Mouse (Mus musculus): ENCODE results near the gene Abcc2. TPM values are rescaled to one million over a fixed set of nuclear protein-coding genes. Genes with fewer than 3 reads are reported as not detected.

The Abcc2 gene
- polyA plus RNA-seq, 1 experiment from 2014 or later, result 0.04 TPM

DNA sequence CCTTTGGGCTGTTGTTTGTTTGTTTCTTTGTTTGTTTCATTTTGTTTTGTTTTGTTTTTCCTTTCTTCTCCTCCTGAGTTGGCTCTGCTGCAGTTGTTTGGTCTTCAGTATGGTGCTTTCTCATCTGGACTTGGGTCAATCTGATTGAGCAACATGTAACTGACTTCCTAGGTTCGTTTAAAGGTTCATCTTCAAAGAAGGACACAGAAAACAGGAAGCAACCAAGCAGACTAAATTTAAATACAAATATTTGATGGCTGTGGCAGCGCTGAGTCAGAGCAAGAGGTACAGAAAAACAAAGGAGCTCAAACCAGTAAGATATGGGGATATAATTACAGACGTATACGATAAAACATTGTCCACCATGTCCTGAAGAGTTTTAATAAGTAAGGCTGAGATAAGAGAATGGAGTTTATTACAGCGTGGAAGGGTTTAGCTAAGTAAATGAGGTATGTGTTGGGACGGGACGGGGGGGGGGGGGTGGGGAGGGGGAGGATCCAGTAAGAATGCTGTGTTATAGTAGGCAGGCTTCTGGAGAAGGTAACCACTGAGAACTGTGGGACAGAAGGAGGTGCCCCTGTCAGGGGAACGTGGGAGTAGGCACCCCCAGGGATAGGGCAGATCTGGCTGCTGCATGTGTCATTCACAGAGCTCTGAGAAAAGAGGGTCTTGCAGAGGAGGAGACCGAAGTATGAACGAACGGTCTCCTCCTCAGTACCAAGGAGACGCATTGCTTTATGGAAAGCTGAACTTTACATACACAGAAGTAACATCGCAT is 4.4 kb downstream of the Abcc2 start:
- 85% methylated on average over 13 of the region's 13 CpGs for WGBS
- no peaks in the 10 kb centered on the region for H3K27me3 ChIP-seq (replicated peaks)
- no peak overlapping the region for H3K4me2 ChIP-seq
- no peak overlapping the region for H3K9ac ChIP-seq
- no peak for ATAC-seq (replicated peaks)
- no peak overlapping the region for H3K27ac ChIP-seq
- H3K4me3 ChIP-seq, result no peak overlapping the region
- H3K36me3 ChIP-seq (replicated peaks), result no peaks in the 10 kb centered on the region
- no peaks in the 10 kb centered on the region for H3K4me1 ChIP-seq
- no peaks in the 10 kb centered on the region for H3K9me3 ChIP-seq

DNA sequence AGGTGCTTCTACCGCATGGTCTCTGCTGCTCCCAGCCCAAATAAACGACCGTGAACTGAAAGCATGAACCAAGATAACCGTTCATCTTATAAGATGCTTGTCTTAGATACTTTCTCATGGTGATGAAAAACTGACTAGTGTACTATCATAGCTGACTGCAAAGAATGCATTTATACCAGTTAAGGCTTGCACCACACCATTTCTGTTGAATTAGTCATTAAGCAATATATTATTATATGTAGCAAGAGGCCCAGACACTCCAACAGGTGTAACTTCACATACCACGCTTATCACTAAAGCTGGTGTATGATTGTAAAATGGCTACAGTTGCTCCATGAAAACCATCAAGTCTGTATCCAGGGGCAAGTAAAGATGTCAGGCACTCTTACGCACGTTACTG is 7.8 kb downstream of the Abcc2 start:
- Histone ChIP-seq H3K27me3 (replicated peaks) (no peaks in the 10 kb centered on the region), H3K27ac (no peak overlapping the region), H3K4me2 (no peak overlapping the region), H3K36me3 (replicated peaks) (no peaks in the 10 kb centered on the region), H3K9me3 (no peaks in the 10 kb centered on the region), H3K4me3 (no peak overlapping the region), H3K4me1 (no peaks in the 10 kb centered on the region), H3K9ac (no peak overlapping the region)
- no peak for ATAC-seq (replicated peaks)
- WGBS, result 93% methylated on average over 7 of the region's 7 CpGs

DNA sequence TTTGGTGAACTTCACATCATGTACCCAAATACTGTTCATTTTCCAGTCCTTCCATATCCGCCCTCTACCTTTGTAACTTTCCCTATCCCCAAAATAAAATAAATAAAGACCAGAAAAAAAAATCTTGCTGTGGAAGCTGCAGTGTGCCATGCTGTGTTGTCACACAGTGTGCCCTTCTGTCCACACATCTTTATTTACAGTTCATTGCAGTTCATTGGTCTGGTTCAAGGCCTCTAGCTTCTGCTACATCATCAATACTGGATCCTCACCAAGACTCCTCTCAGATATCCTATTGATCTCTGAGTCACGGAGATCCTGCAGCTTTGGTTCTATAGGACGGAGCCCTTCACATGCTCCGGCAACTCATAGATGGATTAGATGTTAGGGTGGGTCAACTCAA is 10.5 kb downstream of the Abcc2 start:
- 82% methylated on average over 4 of the region's 4 CpGs for WGBS
- H3K9me3 ChIP-seq, result no peaks in the 10 kb centered on the region
- H3K4me1 ChIP-seq, result no peaks in the 10 kb centered on the region
- H3K27ac ChIP-seq, result no peak overlapping the region
- no peak for ATAC-seq (replicated peaks)
- H3K4me3 ChIP-seq, result no peak overlapping the region
- no peak overlapping the region for H3K9ac ChIP-seq
- no peak overlapping the region for H3K4me2 ChIP-seq
- H3K36me3 ChIP-seq (replicated peaks), result no peaks in the 10 kb centered on the region
- no peaks in the 10 kb centered on the region for H3K27me3 ChIP-seq (replicated peaks)

DNA sequence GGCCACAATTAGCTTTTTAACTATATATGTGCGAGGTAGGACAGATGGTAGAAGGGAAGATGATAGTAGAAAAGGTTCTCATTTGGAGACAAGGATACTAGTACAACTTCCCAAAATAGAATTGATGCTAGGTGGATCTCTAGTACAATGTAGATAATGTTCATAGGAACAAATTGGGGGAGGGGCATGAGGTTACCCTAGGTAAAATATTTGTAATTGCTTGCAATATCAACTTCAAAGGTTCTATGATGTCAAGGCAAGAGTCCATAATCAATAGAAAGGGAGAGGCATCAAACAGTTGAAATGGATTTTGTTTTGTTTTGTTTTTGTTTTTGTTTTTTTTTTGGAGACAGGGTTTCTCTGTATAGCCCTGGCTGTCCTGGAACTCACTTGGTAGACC is 12.0 kb downstream of the Abcc2 start:
- Histone ChIP-seq H3K36me3 (replicated peaks) (no peaks in the 10 kb centered on the region), H3K9ac (no peak overlapping the region), H3K9me3 (no peaks in the 10 kb centered on the region), H3K4me1 (no peaks in the 10 kb centered on the region), H3K4me3 (no peak overlapping the region), H3K4me2 (no peak overlapping the region), H3K27ac (no peak overlapping the region), H3K27me3 (replicated peaks) (no peaks in the 10 kb centered on the region)
- WGBS, result 87% methylated on average over 1 of the region's 1 CpGs
- no peak for ATAC-seq (replicated peaks)

DNA sequence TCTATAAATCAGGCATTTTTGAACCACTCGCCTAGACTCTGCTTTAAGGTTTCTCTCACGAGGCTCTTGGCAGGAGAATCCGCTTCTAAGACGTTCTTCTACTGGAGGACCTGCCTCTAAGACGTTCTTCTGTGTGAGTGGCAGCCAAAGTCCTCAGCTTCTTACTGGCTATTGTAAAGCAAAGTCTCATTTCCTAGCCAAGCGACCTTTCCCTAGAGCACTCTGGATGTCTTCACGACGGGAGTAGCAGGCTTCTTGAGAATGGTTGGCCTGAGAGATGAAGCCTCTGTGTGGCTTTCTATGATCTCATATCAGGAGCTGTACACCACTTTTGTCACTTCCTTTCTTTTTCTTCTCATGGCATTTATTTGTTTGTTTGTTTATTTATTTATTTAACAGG is 13.5 kb downstream of the Abcc2 start:
- Histone ChIP-seq H3K4me3 (no peak overlapping the region), H3K4me1 (no peaks in the 10 kb centered on the region)

DNA sequence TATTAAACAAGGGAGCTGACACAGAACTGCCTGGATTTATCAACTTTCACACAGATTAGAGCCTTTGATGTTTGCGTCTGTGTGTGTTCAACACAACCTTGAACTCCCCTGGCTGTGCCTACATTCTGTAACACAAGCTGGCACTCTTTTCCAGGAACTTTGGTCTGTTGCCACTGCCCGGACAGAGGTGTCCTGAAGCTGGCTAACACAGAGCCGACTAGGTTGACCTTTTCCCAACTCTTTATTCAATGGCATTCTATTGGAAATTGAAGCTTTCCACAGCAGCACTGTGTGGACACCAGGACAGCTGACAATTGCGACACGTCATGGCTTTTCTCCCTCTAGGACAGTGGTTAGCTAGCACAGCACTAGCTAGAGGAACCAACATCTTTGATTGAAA is 15.2 kb downstream of the Abcc2 start:
- H3K27ac ChIP-seq, result no peak overlapping the region
- no peak overlapping the region for H3K4me2 ChIP-seq
- H3K36me3 ChIP-seq (replicated peaks), result no peaks in the 10 kb centered on the region
- no peaks in the 10 kb centered on the region for H3K9me3 ChIP-seq
- no peak for ATAC-seq (replicated peaks)
- H3K4me1 ChIP-seq, result no peaks in the 10 kb centered on the region
- H3K4me3 ChIP-seq, result no peak overlapping the region
- 73% methylated on average over 5 of the region's 5 CpGs for WGBS
- H3K27me3 ChIP-seq (replicated peaks), result no peaks in the 10 kb centered on the region
- no peak overlapping the region for H3K9ac ChIP-seq

More for the DNA sequence above, 13.5 kb downstream of the Abcc2 start:
- Histone ChIP-seq H3K4me2 (no peak overlapping the region), H3K9ac (no peak overlapping the region), H3K36me3 (replicated peaks) (no peaks in the 10 kb centered on the region), H3K9me3 (no peaks in the 10 kb centered on the region), H3K27ac (no peak overlapping the region), H3K27me3 (replicated peaks) (no peaks in the 10 kb centered on the region)
- WGBS, result 81% methylated on average over 8 of the region's 8 CpGs
- no peak for ATAC-seq (replicated peaks)

DNA sequence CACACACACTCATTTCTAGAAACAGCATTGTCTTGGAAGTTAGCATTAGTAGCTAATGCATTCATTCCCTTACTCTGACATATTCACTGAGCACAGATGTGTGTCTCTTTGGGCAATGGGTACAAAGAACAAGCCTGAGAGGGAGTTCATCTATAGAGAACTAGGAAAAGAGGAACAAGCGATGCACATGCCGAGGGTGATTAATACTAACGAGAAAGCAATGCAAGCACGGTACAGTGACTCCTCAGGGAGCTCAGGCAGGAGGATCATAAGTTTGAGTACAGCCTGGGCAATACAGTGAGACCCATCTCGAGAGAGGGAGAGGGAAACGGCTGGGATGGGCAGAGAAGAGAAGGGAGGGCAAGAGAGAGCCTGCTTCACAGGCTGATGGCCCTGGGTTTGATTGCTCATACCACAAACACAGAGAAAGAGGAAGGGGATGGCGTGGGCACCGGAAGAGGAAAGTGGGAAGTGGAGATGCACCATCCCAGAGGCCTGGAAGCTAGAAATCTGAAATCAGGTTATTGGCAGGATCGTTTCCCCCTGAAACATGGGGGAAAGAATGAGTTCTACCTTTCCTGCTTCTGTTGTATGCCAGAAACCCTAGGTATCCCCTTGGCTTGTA is 19.5 kb downstream of the Abcc2 start:
- H3K4me1 ChIP-seq, result no peaks in the 10 kb centered on the region
- H3K27me3 ChIP-seq (replicated peaks), result no peaks in the 10 kb centered on the region
- H3K27ac ChIP-seq, result no peak overlapping the region
- H3K36me3 ChIP-seq (replicated peaks), result no peaks in the 10 kb centered on the region
- no peak for ATAC-seq (replicated peaks)
- no peak overlapping the region for H3K4me2 ChIP-seq
- 80% methylated on average over 9 of the region's 9 CpGs for WGBS
- no peaks in the 10 kb centered on the region for H3K9me3 ChIP-seq
- H3K9ac ChIP-seq, result no peak overlapping the region
- H3K4me3 ChIP-seq, result no peak overlapping the region

DNA sequence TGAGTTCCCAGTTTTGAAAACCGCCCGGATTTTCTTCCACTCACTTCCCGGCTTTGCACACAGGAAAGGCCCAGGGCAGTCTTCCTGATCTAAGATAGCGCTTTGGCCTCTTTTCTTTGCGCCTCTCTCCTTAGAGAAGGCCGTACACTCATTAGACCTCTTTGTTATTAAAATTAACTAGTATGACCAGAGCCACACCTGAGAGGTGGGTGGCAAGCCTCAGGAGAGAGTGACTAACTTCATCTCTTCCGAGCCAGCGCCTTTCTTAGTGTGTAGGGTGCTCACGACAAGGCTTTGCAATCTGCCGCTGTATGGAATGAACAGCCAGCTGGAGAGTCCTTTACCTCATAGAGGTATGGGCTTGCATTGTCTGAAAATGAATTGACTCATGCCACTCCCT is 21.9 kb downstream of the Abcc2 start:
- Histone ChIP-seq H3K9me3 (no peaks in the 10 kb centered on the region), H3K27ac (no peak overlapping the region), H3K36me3 (replicated peaks) (no peaks in the 10 kb centered on the region), H3K27me3 (replicated peaks) (no peaks in the 10 kb centered on the region), H3K4me2 (no peak overlapping the region), H3K9ac (no peak overlapping the region), H3K4me3 (no peak overlapping the region), H3K4me1 (no peaks in the 10 kb centered on the region)
- no peak for ATAC-seq (replicated peaks)
- 85% methylated on average over 10 of the region's 10 CpGs for WGBS

DNA sequence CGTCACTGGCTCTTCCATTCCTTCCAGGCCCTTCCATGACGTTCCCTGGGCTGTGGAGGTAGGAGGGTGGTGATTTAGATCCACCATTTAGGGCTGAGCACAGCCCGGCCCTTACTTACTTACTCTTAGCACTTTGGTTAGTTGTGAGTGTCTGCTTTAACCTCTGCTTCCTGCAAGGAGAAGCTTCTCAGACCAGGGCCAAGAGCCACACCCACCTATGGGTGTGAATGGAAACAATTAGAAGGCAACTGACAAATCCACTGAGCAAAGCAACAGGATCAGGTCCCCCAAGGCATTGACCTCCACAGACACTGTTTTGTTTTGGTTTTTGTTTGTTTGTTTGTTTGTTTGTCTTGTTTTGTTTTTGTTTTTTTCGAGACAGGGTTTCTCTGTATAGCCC is 27.3 kb downstream of the Abcc2 start:
- H3K4me3 ChIP-seq, result no peak overlapping the region
- WGBS, result 34% methylated on average over 4 of the region's 4 CpGs
- no peaks in the 10 kb centered on the region for H3K36me3 ChIP-seq (replicated peaks)
- no peak overlapping the region for H3K9ac ChIP-seq
- H3K9me3 ChIP-seq, result no peaks in the 10 kb centered on the region
- no peak overlapping the region for H3K27ac ChIP-seq
- no peaks in the 10 kb centered on the region for H3K27me3 ChIP-seq (replicated peaks)
- no peak for ATAC-seq (replicated peaks)
- no peaks in the 10 kb centered on the region for H3K4me1 ChIP-seq
- H3K4me2 ChIP-seq, result no peak overlapping the region

DNA sequence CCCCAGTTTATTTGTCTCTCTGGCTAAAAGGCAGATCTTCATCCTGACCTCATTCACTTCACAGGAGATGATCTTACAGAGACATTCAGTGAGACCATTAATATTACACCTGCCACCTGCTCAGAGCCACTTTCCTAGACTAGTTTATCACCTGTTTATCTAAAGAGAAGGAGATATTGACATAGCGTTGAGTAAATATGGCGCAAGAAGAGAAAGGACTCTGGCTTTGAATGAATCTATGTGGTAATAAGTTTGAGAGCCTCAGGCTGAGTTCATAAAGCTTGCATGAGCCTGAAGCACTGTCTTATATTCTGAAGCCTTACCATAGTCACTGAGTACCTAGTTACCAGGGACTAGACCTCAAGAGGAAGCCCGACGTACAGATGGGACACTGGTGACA is 29.4 kb downstream of the Abcc2 start:
- H3K4me2 ChIP-seq, result no peak overlapping the region
- H3K36me3 ChIP-seq (replicated peaks), result no peaks in the 10 kb centered on the region
- H3K9me3 ChIP-seq, result no peaks in the 10 kb centered on the region
- H3K4me1 ChIP-seq, result no peaks in the 10 kb centered on the region
- ATAC-seq (replicated peaks), result no peak
- H3K27me3 ChIP-seq (replicated peaks), result no peaks in the 10 kb centered on the region
- H3K9ac ChIP-seq, result no peak overlapping the region
- no peak overlapping the region for H3K27ac ChIP-seq
- no peak overlapping the region for H3K4me3 ChIP-seq
- WGBS, result 95% methylated on average over 4 of the region's 4 CpGs

DNA sequence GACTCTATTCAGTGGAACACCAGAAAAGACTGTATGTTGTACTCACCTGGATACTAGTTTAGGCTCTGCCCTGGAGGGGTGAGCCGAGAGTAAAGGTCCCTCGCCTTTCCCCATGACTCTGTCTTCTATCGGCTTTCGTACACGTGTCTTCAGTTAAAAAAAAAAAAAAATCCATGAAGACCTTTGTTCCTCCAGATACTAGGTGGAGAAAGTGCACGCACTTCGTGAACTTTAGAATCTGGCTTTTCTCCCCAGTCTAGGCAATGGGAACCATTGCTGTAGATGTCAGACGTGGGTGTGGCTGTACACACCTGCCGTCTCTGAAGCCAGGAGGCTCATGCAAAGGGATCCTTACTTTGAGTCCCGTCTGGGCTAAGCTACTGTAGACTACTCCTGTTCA is 31.3 kb downstream of the Abcc2 start:
- ATAC-seq (replicated peaks), result no peak
- Histone ChIP-seq H3K27me3 (replicated peaks) (no peaks in the 10 kb centered on the region), H3K9ac (no peak overlapping the region), H3K9me3 (no peaks in the 10 kb centered on the region), H3K4me2 (no peak overlapping the region), H3K4me3 (no peak overlapping the region), H3K36me3 (replicated peaks) (no peaks in the 10 kb centered on the region), H3K27ac (no peak overlapping the region), H3K4me1 (no peaks in the 10 kb centered on the region)
- WGBS, result 90% methylated on average over 10 of the region's 10 CpGs

DNA sequence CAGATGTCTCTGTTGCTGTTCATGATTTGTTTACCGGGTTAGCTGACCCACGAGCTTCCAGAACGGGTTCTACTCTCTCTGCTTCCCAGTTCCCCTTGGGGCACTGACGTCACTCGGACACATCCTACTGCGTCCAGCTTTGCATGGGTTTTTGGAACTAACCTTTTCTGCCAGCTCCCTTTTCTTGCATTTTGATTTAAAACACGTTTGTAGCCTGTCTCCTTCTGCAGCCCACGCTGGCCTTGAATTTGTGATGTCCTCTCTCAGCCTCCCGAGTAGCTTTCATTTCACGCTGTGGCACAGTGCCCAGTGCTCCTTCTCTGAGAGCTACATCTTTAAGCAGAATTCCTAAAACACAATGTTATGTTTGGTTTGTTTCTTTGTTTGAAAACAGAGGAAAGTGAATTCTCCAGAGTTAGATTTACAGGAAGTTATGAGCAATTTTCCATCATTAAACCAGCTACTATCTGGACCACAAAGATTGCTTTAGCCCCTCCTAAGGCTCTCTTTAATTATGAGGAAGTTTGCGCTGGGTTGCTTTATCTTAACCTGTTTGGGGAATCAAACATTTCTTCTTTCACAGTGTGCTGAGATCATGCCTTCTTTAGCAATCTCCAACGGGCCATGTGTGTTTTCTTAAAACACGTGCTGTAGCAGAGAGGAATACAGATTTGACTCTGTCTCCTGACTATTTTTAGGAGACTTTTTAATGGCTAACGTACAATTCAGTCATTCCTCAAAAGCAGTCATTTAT is 33.8 kb downstream of the Abcc2 start:
- WGBS, result 70% methylated on average over 14 of the region's 14 CpGs
- Histone ChIP-seq H3K9me3 (no peaks in the 10 kb centered on the region), H3K4me2 (no peak overlapping the region), H3K4me1 (no peaks in the 10 kb centered on the region), H3K9ac (no peak overlapping the region), H3K27me3 (replicated peaks) (no peaks in the 10 kb centered on the region), H3K27ac (no peak overlapping the region), H3K36me3 (replicated peaks) (no peaks in the 10 kb centered on the region), H3K4me3 (no peak overlapping the region)
- no peak for ATAC-seq (replicated peaks)

Measured in midbrain, embryonic 15.5 days (tissue).